23 mouse cellular contexts compared by ENCODE assay signal in genomic region chr7:114060445-114060844, GRCm38 (mm10). TPM values are rescaled to one million over a fixed set of nuclear protein-coding genes. Genes with fewer than 3 reads are reported as not detected.
A peak's percentile ranks its signal among the peaks of the same experiment; 100 is the strongest.
DNase-seq lines count a peak whose midpoint lies in the region; ATAC-seq and TF ChIP-seq lines count a peak whose summit lies in the region.
"Had no signal": no experiment of that assay in that cellular context is flagged by ENCODE, and none has a peak within 500 bp of the region (broad histone marks: within the 10 kb centered on the region; RNA-seq: fewer than 3 reads in every experiment).

No protein-coding gene starts in this region.

- DNase-seq in forebrain, postnatal 0 days, result no peak
- peak; percentile 28 for DNase-seq in 3134 (ENCODE audit: extremely low read depth, insufficient read length, low spot score)
- peak; percentile 61 for DNase-seq in ES-CJ7 (ENCODE audit: low read depth, low spot score)
- peak; percentile 75 for DNase-seq in ZHBTc4 (ENCODE audit: low read depth, low spot score)
- DNase-seq in adrenal gland, postnatal 36 days, result no peak
- no peak for DNase-seq in right cerebral cortex, postnatal 4 days
- DNase-seq: adrenal gland, postnatal 10 days; cerebellum, adult 11-12 months; cerebellum, adult 9-10 months; cerebellum, postnatal 25 days; gastrocnemius, postnatal 10 days; heart, adult 18-20 months; heart, postnatal 10 days; heart, postnatal 4 days; kidney, adult 18-20 months had no signal

- H3K4me2 ChIP-seq in forebrain, embryonic 15.5 days (replicated peaks), result no peak overlapping the region
- no peak overlapping the region for H3K4me2 ChIP-seq in forebrain, postnatal 0 days (ENCODE audit: low read depth)
- H3K4me2 ChIP-seq: embryonic facial prominence, embryonic 13.5 days; forebrain, embryonic 13.5 days; hindbrain, embryonic 12.5 days had no signal

- H3K9me3 ChIP-seq in forebrain, embryonic 15.5 days, result no peaks in the 10 kb centered on the region
- H3K9me3 ChIP-seq in forebrain, postnatal 0 days (ENCODE audit: low read length), result no peaks in the 10 kb centered on the region
- H3K9me3 ChIP-seq: embryonic facial prominence, embryonic 13.5 days; forebrain, embryonic 13.5 days; heart, embryonic 10.5 days; hindbrain, embryonic 12.5 days had no signal

- no peak overlapping the region for H3K4me3 ChIP-seq in forebrain, embryonic 15.5 days
- no peak overlapping the region for H3K4me3 ChIP-seq in forebrain, postnatal 0 days (ENCODE audit: low read depth, low read length)
- H3K4me3 ChIP-seq: embryonic facial prominence, embryonic 13.5 days; forebrain, embryonic 13.5 days; heart, embryonic 10.5 days; hindbrain, embryonic 12.5 days had no signal

- no peaks in the 10 kb centered on the region for H3K36me3 ChIP-seq in forebrain, embryonic 15.5 days
- H3K36me3 ChIP-seq in forebrain, postnatal 0 days (ENCODE audit: insufficient read depth), result no peaks in the 10 kb centered on the region
- H3K36me3 ChIP-seq: hindbrain, embryonic 12.5 days had no signal

- peaks cover 17% of the 10 kb centered on the region; the same call in 1 of the 2 replicates for H3K4me1 ChIP-seq in forebrain, embryonic 15.5 days
- no peaks in the 10 kb centered on the region for H3K4me1 ChIP-seq in forebrain, postnatal 0 days (ENCODE audit: insufficient read depth)
- H3K4me1 ChIP-seq: forebrain, embryonic 13.5 days had no signal

- peak overlapping the region; percentile 85; the same call in 1 of the 2 replicates for H3K27ac ChIP-seq in forebrain, embryonic 15.5 days (replicated peaks)
- no peak overlapping the region for H3K27ac ChIP-seq in forebrain, postnatal 0 days (ENCODE audit: low read depth, low read length)
- H3K27ac ChIP-seq: embryonic facial prominence, embryonic 13.5 days; forebrain, embryonic 13.5 days; heart, embryonic 10.5 days; hindbrain, embryonic 12.5 days had no signal

- no peak for TF ChIP-seq CTCF in forebrain, postnatal 0 days (IDR thresholded peaks at IDR 0.05; ENCODE audit: low read depth)

- 97% methylated on average over 6 of the region's 6 CpGs for WGBS in forebrain, embryonic 15.5 days
- WGBS in forebrain, postnatal 0 days, result 95% methylated on average over 6 of the region's 6 CpGs

- no peak overlapping the region for H3K9ac ChIP-seq in forebrain, embryonic 15.5 days (replicated peaks)
- H3K9ac ChIP-seq in forebrain, postnatal 0 days, result no peak overlapping the region
- H3K9ac ChIP-seq: embryonic facial prominence, embryonic 13.5 days; forebrain, embryonic 13.5 days; hindbrain, embryonic 12.5 days had no signal

- H3K27me3 ChIP-seq in forebrain, embryonic 15.5 days, result no peaks in the 10 kb centered on the region
- H3K27me3 ChIP-seq in forebrain, postnatal 0 days (ENCODE audit: insufficient read depth, low read length), result no peaks in the 10 kb centered on the region
- H3K27me3 ChIP-seq: CH12.LX; embryonic facial prominence, embryonic 13.5 days; forebrain, embryonic 13.5 days; hindbrain, embryonic 12.5 days had no signal

- no peak for ATAC-seq in forebrain, embryonic 15.5 days (replicated peaks)
- ATAC-seq in forebrain, postnatal 0 days, result no peak
- ATAC-seq: forebrain, embryonic 13.5 days; hindbrain, embryonic 16.5 days; inflammation-experienced regulatory T-cells, adult 6 months had no signal

RNA-seq across cellular contexts. Expression of gene Rras2, which starts 57.1 kb away (rescaled TPM):
- 23.1 and 23.7 TPM in 2 replicates for polyA plus RNA-seq in forebrain, embryonic 15.5 days (2015; fragmentation: Nextera tagmentation; extraction: Ambion mirVana)
- total RNA-seq in forebrain, postnatal 0 days (2014; rRNA removed), result 56.6 and 69.6 TPM in 2 replicates
- polyA plus RNA-seq in forebrain, postnatal 0 days (2015; fragmentation: Nextera tagmentation; extraction: Ambion mirVana), result 34.4 and 35.0 TPM in 2 replicates
- 10 to 100 TPM; 27.5 to 39.3 TPM for total RNA-seq in adrenal gland, postnatal 36 days (2021)

Comparison
In these comparisons a context has a peak if more than half of its experiments do, and no peak if none do; other contexts are left out.
1. DNase-seq: peak in 3134 (single experiment), ES-CJ7 (single experiment) and ZHBTc4 (single experiment); none in forebrain, postnatal 0 days (single experiment), adrenal gland, postnatal 36 days (0 of 2) and right cerebral cortex, postnatal 4 days (single experiment).